In the genomic region with DNA sequence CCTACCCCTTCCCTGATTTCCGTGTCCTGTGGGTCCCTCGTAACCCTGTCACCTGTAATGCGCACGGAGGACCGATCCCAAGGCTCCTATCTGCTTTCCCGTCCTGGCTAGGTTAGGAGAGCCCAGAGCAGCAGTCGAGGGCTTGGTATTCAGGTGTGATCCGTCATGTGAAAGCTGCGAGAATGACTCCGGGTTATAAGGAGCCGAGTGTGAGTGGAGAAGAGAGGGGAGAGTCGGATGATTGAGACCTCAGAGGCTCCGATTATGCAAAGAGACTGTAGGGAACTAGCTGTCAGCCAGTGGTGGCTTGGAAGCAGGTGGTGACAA, we compare ENCODE assay signal across 8 mouse cellular contexts. TPM values are rescaled to one million over a fixed set of nuclear protein-coding genes. Genes with fewer than 3 reads are reported as not detected.
DNase-seq lines count a peak whose midpoint lies in the region; ATAC-seq and TF ChIP-seq lines count a peak whose summit lies in the region.

No protein-coding gene starts in this region.

- peak overlapping the region; percentile 74 for H3K4me3 ChIP-seq in liver, adult 2 months (ENCODE audit: insufficient read depth, low read depth, low read length)
- H3K4me3 ChIP-seq in embryonic facial prominence, embryonic 13.5 days, result peak overlapping the region; percentile 95
- peak overlapping the region; percentile 86 for H3K4me3 ChIP-seq in intestine, postnatal 0 days (ENCODE audit: low read depth, low read length)
- peak overlapping the region; percentile 68 for H3K4me3 ChIP-seq in neural tube, embryonic 13.5 days

- intact Hi-C loops in left cerebral cortex, postnatal 4 days (cut with DNase I), result no loop called here

- H3K79me2 ChIP-seq in liver, adult 2 months (ENCODE audit: control insufficient read depth, insufficient read depth, low read length), result no peaks in the 10 kb centered on the region

- ATAC-seq in embryonic facial prominence, embryonic 13.5 days (ENCODE audit: insufficient number of reproducible peaks, insufficient read depth, low FRiP score, low TSS enrichment, low read depth), result no peak
- ATAC-seq in intestine, postnatal 0 days, result peak; percentile 50
- ATAC-seq in neural tube, embryonic 13.5 days (ENCODE audit: low read depth), result no peak; the same call in 1 of the 2 replicates

- DNase-seq in liver, adult 2 months (ENCODE audit: extremely low read depth, low read depth, low spot score), result no peak
- no peak for DNase-seq in liver
- no peak for DNase-seq in right cerebral cortex, postnatal 36 days (ENCODE audit: low spot score in 2 of 2)
- no peak for DNase-seq in urinary bladder, postnatal 10 days (ENCODE audit: low spot score)
- DNase-seq in left cerebral cortex, postnatal 4 days, result no peak

- peaks cover 9% of the 10 kb centered on the region for H3K36me3 ChIP-seq in liver, adult 2 months (ENCODE audit: control insufficient read depth, insufficient read depth, low read length)
- peaks cover 21% of the 10 kb centered on the region for H3K36me3 ChIP-seq in embryonic facial prominence, embryonic 13.5 days
- peaks cover 16% of the 10 kb centered on the region; the same call in 1 of the 2 replicates for H3K36me3 ChIP-seq in intestine, postnatal 0 days (ENCODE audit: control insufficient read depth, insufficient read depth)
- peaks cover 26% of the 10 kb centered on the region for H3K36me3 ChIP-seq in neural tube, embryonic 13.5 days

- peaks cover 2% of the 10 kb centered on the region; the same call in 1 of the 2 replicates for H3K4me1 ChIP-seq in liver, adult 2 months (ENCODE audit: control insufficient read depth, insufficient read depth, low read length)
- H3K4me1 ChIP-seq in embryonic facial prominence, embryonic 13.5 days, result peaks cover 7% of the 10 kb centered on the region; the same call in 1 of the 2 replicates
- no peaks in the 10 kb centered on the region; the same call in 1 of the 2 replicates for H3K4me1 ChIP-seq in intestine, postnatal 0 days (replicated peaks; ENCODE audit: control insufficient read depth, insufficient read depth, low read length)
- peaks cover 15% of the 10 kb centered on the region for H3K4me1 ChIP-seq in neural tube, embryonic 13.5 days (replicated peaks)

- peak overlapping the region; percentile 84 for H3K9ac ChIP-seq in liver, adult 2 months (ENCODE audit: low read depth, low read length)
- H3K9ac ChIP-seq in embryonic facial prominence, embryonic 13.5 days, result peak overlapping the region; percentile 90
- H3K9ac ChIP-seq in intestine, postnatal 0 days (ENCODE audit: low read depth, low read length), result peak overlapping the region; percentile 85
- peak overlapping the region; percentile 76 for H3K9ac ChIP-seq in neural tube, embryonic 13.5 days

- peak overlapping the region; percentile 88 for H3K4me2 ChIP-seq in embryonic facial prominence, embryonic 13.5 days
- H3K4me2 ChIP-seq in intestine, postnatal 0 days (replicated peaks; ENCODE audit: low read depth), result peak overlapping the region; percentile 80
- peak overlapping the region; percentile 72 for H3K4me2 ChIP-seq in neural tube, embryonic 13.5 days

- no peak for TF ChIP-seq POLR2A in liver, adult 2 months (IDR thresholded peaks at IDR 0.05; ENCODE audit: extremely low read depth, insufficient read depth, low read length)

- H3K27ac ChIP-seq in liver, adult 2 months (replicated peaks; ENCODE audit: insufficient read depth, low read depth, low read length), result peak overlapping the region; percentile 62
- H3K27ac ChIP-seq in embryonic facial prominence, embryonic 13.5 days, result peak overlapping the region; percentile 74
- peak overlapping the region; percentile 76 for H3K27ac ChIP-seq in intestine, postnatal 0 days (ENCODE audit: low read depth, low read length)
- peak overlapping the region; percentile 77 for H3K27ac ChIP-seq in neural tube, embryonic 13.5 days (replicated peaks)

- no peaks in the 10 kb centered on the region for H3K9me3 ChIP-seq in embryonic facial prominence, embryonic 13.5 days
- H3K9me3 ChIP-seq in intestine, postnatal 0 days (ENCODE audit: control insufficient read depth), result no peaks in the 10 kb centered on the region
- H3K9me3 ChIP-seq in neural tube, embryonic 13.5 days, result no peaks in the 10 kb centered on the region

- H3K27me3 ChIP-seq in liver, adult 2 months (ENCODE audit: control insufficient read depth, insufficient read depth, low read length), result no peaks in the 10 kb centered on the region
- no peaks in the 10 kb centered on the region for H3K27me3 ChIP-seq in embryonic facial prominence, embryonic 13.5 days
- no peaks in the 10 kb centered on the region for H3K27me3 ChIP-seq in intestine, postnatal 0 days (replicated peaks; ENCODE audit: control insufficient read depth, insufficient read depth, low read length)
- no peaks in the 10 kb centered on the region for H3K27me3 ChIP-seq in neural tube, embryonic 13.5 days

- TF ChIP-seq CTCF in liver, adult 2 months (IDR thresholded peaks at IDR 0.05; ENCODE audit: low read depth, low read length), result no peak
- no peak for TF ChIP-seq CTCF in intestine, postnatal 0 days (IDR thresholded peaks at IDR 0.05; ENCODE audit: low read depth)

- WGBS in liver, adult 2 months, result under 1% methylated on average over 13 of the region's 13 CpGs
- WGBS in embryonic facial prominence, embryonic 13.5 days, result 0% methylated on average over 13 of the region's 13 CpGs
- under 1% methylated on average over 13 of the region's 13 CpGs for WGBS in intestine, postnatal 0 days
- 0% methylated on average over 13 of the region's 13 CpGs for WGBS in neural tube, embryonic 13.5 days

RNA-seq across cellular contexts. Expression of a gene that starts 0.3 kb away (rescaled TPM):
- total RNA-seq in liver, adult 2 months (2014; rRNA removed), result 26.3 and 32.9 TPM in 2 replicates
- 19.6 and 22.4 TPM in 2 replicates for polyA plus RNA-seq in liver, adult 2 months (2012; rRNA removed)
- 252 and 254 TPM in 2 replicates for polyA plus RNA-seq in embryonic facial prominence, embryonic 13.5 days (2015; fragmentation: Nextera tagmentation; extraction: Ambion mirVana)
- polyA plus RNA-seq in intestine, postnatal 0 days (2015; fragmentation: Nextera tagmentation; extraction: Ambion mirVana), result 226 and 233 TPM in 2 replicates
- 162 and 176 TPM in 2 replicates for polyA plus RNA-seq in neural tube, embryonic 13.5 days (2015; fragmentation: Nextera tagmentation; extraction: Ambion mirVana)
- total RNA-seq in left cerebral cortex, postnatal 4 days (2021), result 10 to 100 TPM; 41.1 to 48.1 TPM

RNA-seq across cellular contexts. Expression of a gene that starts 17.4 kb away (rescaled TPM):
- 20.2 and 26.7 TPM in 2 replicates for total RNA-seq in liver, adult 2 months (2014; rRNA removed)
- polyA plus RNA-seq in liver, adult 2 months (2012; rRNA removed), result 5.8 and 8.1 TPM in 2 replicates
- 223 and 260 TPM in 2 replicates for polyA plus RNA-seq in embryonic facial prominence, embryonic 13.5 days (2015; fragmentation: Nextera tagmentation; extraction: Ambion mirVana)
- 98.0 and 104 TPM in 2 replicates for polyA plus RNA-seq in intestine, postnatal 0 days (2015; fragmentation: Nextera tagmentation; extraction: Ambion mirVana)
- polyA plus RNA-seq in neural tube, embryonic 13.5 days (2015; fragmentation: Nextera tagmentation; extraction: Ambion mirVana), result 273 and 285 TPM in 2 replicates
- 100 to 1,000 TPM; 122 to 128 TPM for total RNA-seq in left cerebral cortex, postnatal 4 days (2021)

RNA-seq across cellular contexts. Expression of a gene that starts 41.9 kb away (rescaled TPM):
- total RNA-seq in liver, adult 2 months (2014; rRNA removed), result 0.07 TPM in 1 of 2 replicates, not detected in the other
- not detected in 2 replicates for polyA plus RNA-seq in liver, adult 2 months (2012; rRNA removed)
- 7.8 and 14.1 TPM in 2 replicates for polyA plus RNA-seq in embryonic facial prominence, embryonic 13.5 days (2015; fragmentation: Nextera tagmentation; extraction: Ambion mirVana)
- 1.9 and 2.0 TPM in 2 replicates for polyA plus RNA-seq in intestine, postnatal 0 days (2015; fragmentation: Nextera tagmentation; extraction: Ambion mirVana)
- polyA plus RNA-seq in neural tube, embryonic 13.5 days (2015; fragmentation: Nextera tagmentation; extraction: Ambion mirVana), result 0.04 and 0.11 TPM in 2 replicates
- under 1 TPM; 0.62 to 0.95 TPM for total RNA-seq in left cerebral cortex, postnatal 4 days (2021)

Comparison
In these comparisons a context has a peak if more than half of its experiments do, and no peak if none do; other contexts are left out.
1. RNA of a gene that starts 17.4 kb away (polyA plus RNA-seq): 273 to 285 TPM in neural tube, embryonic 13.5 days, 223 to 260 TPM in embryonic facial prominence, embryonic 13.5 days and 98.0 to 104 TPM in intestine, postnatal 0 days; 5.8 to 8.1 TPM in liver, adult 2 months; every median in the first group is over 10 times any median in the second.
2. Peak in every context shown above with its lines, with median percentiles within 50 percentile points of each other: H3K27ac ChIP-seq, H3K4me3 ChIP-seq, H3K9ac ChIP-seq and H3K4me2 ChIP-seq.